Mouse (Mus musculus): ENCODE data around the gene Prpf8. TPM values are rescaled to one million over a fixed set of nuclear protein-coding genes. Genes with fewer than 3 reads are reported as not detected.

Prpf8 gene
- polyA plus RNA-seq, 1 experiment from 2014 or later: 77.5 TPM

GRCm38 (mm10) chr11:75461743-75462252 lies 24.8 kb upstream of the Prpf8 start:
- peak overlapping the region; percentile 74 for H3K27ac ChIP-seq
- H3K27me3 ChIP-seq (ENCODE audit: poor library complexity, severe bottlenecking): no peaks in the 10 kb centered on the region
- no peak for DNase-seq (ENCODE audit: extremely low spot score, low spot score)
- H3K4me3 ChIP-seq: peak overlapping the region; percentile 63
- WGBS: 1% methylated on average over 30 of the region's 30 CpGs
- peaks cover 19% of the 10 kb centered on the region for H3K36me3 ChIP-seq (replicated peaks)
- H3K4me1 ChIP-seq: peaks cover 39% of the 10 kb centered on the region
- 0 out of 2 replicates have a peak, but pooled peaks cover 2% of the 10 kb centered on the region for H3K9me3 ChIP-seq

GRCm38 (mm10) chr11:75462253-75462783 lies 24.3 kb upstream of the Prpf8 start:
- Histone ChIP-seq H3K36me3 (replicated peaks) (peaks cover 19% of the 10 kb centered on the region), H3K9me3 (0 out of 2 replicates have a peak, but pooled peaks cover 4% of the 10 kb centered on the region), H3K27ac (peak overlapping the region; percentile 74), H3K4me1 (peaks cover 40% of the 10 kb centered on the region), H3K27me3 (ENCODE audit: poor library complexity, severe bottlenecking) (no peaks in the 10 kb centered on the region), H3K4me3 (peak overlapping the region; percentile 63)
- peak; percentile 34 for DNase-seq (ENCODE audit: extremely low spot score, low spot score)
- 4% methylated on average over 16 of the region's 16 CpGs for WGBS

DNA sequence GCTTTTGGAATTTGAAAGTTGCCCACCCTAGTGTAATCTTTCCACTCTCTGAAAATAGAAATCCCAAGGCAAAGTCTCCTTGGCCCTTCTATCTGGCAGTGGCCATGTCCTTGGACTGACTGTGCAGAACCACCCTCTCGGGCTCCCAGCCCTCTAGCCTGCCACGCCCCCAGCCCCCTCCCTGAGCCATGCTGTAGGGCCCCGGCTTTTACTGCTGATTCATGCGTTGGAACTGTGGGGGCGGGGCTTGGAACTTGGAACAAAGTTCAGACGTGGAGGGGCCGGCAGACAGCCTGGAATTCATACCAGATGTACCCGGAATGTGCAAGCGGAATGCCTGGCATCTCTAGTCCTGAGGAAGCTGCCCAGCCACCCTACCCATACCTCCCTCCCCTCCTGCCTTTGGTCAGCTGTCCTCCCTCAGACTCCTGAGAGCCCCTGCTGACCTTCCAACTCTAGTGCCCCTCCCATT lies 23.7 kb upstream of the Prpf8 start:
- H3K36me3 ChIP-seq (replicated peaks): peaks cover 19% of the 10 kb centered on the region
- H3K4me3 ChIP-seq: peak overlapping the region; percentile 63
- H3K4me1 ChIP-seq: peaks cover 46% of the 10 kb centered on the region
- H3K9me3 ChIP-seq: 0 out of 2 replicates have a peak, but pooled peaks cover 4% of the 10 kb centered on the region
- no peaks in the 10 kb centered on the region for H3K27me3 ChIP-seq (ENCODE audit: poor library complexity, severe bottlenecking)
- DNase-seq (ENCODE audit: extremely low spot score, low spot score): peak; percentile 79
- WGBS: 8% methylated on average over 9 of the region's 9 CpGs
- peak overlapping the region; percentile 74 for H3K27ac ChIP-seq

- DNase-seq (ENCODE audit: extremely low spot score, low spot score): no peak
- Histone ChIP-seq H3K4me3 (peak overlapping the region; percentile 63; the same call in 1 of the 2 replicates), H3K36me3 (replicated peaks) (peaks cover 19% of the 10 kb centered on the region), H3K4me1 (peaks cover 53% of the 10 kb centered on the region), H3K27ac (peak overlapping the region; percentile 74), H3K9me3 (0 out of 2 replicates have a peak, but pooled peaks cover 4% of the 10 kb centered on the region), H3K27me3 (ENCODE audit: poor library complexity, severe bottlenecking) (peaks cover 5% of the 10 kb centered on the region; the same call in 1 of the 2 replicates)
- WGBS: 69% methylated on average over 4 of the region's 4 CpGs
Measured at GRCm38 (mm10) chr11:75463624-75464023, 23.0 kb upstream of the Prpf8 start.

GRCm38 (mm10) chr11:75464417-75464816 lies 22.2 kb upstream of the Prpf8 start:
- peaks cover 19% of the 10 kb centered on the region for H3K36me3 ChIP-seq (replicated peaks)
- peaks cover 47% of the 10 kb centered on the region for H3K4me1 ChIP-seq
- WGBS: 91% methylated on average over 6 of the region's 6 CpGs
- no peak overlapping the region for H3K27ac ChIP-seq
- DNase-seq (ENCODE audit: extremely low spot score, low spot score): no peak
- H3K27me3 ChIP-seq (ENCODE audit: poor library complexity, severe bottlenecking): peaks cover 12% of the 10 kb centered on the region; the same call in 1 of the 2 replicates
- no peak overlapping the region for H3K4me3 ChIP-seq
- 0 out of 2 replicates have a peak, but pooled peaks cover 4% of the 10 kb centered on the region for H3K9me3 ChIP-seq

DNA sequence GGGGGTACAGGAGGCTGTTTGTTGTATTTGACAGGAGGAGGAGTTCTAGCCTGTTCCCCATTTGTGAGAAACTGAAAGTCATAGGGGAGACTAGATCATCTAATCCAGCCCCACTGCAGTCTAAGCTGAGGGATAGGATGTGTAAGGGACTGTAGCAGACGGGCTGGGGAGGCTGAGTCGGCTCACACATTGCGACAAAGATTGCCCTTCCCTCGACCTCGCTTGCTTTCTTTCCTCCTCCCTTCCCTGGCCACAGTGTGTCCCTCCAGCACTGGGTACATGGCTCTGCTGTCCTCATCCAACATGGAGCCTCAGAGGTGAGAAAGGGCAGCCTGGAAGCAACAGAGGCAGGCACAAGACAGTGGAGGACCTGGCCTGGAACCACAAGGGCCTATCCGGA lies 21.6 kb upstream of the Prpf8 start:
- Histone ChIP-seq H3K9me3 (0 out of 2 replicates have a peak, but pooled peaks cover 4% of the 10 kb centered on the region), H3K27me3 (ENCODE audit: poor library complexity, severe bottlenecking) (peaks cover 14% of the 10 kb centered on the region; the same call in 1 of the 2 replicates), H3K4me1 (peaks cover 41% of the 10 kb centered on the region), H3K27ac (no peak overlapping the region), H3K36me3 (replicated peaks) (peaks cover 19% of the 10 kb centered on the region), H3K4me3 (no peak overlapping the region)
- WGBS: 90% methylated on average over 6 of the region's 6 CpGs
- DNase-seq (ENCODE audit: extremely low spot score, low spot score): no peak

- peaks cover 19% of the 10 kb centered on the region for H3K36me3 ChIP-seq (replicated peaks)
- H3K27me3 ChIP-seq (ENCODE audit: poor library complexity, severe bottlenecking): peaks cover 14% of the 10 kb centered on the region; the same call in 1 of the 2 replicates
- DNase-seq (ENCODE audit: extremely low spot score, low spot score): no peak
- no peak overlapping the region for H3K27ac ChIP-seq
- peaks cover 34% of the 10 kb centered on the region for H3K4me1 ChIP-seq
- 97% methylated on average over 4 of the region's 4 CpGs for WGBS
- no peak overlapping the region for H3K4me3 ChIP-seq
- H3K9me3 ChIP-seq: 0 out of 2 replicates have a peak, but pooled peaks cover 4% of the 10 kb centered on the region
Measured at GRCm38 (mm10) chr11:75466731-75467505, 19.7 kb upstream of the Prpf8 start.

DNA sequence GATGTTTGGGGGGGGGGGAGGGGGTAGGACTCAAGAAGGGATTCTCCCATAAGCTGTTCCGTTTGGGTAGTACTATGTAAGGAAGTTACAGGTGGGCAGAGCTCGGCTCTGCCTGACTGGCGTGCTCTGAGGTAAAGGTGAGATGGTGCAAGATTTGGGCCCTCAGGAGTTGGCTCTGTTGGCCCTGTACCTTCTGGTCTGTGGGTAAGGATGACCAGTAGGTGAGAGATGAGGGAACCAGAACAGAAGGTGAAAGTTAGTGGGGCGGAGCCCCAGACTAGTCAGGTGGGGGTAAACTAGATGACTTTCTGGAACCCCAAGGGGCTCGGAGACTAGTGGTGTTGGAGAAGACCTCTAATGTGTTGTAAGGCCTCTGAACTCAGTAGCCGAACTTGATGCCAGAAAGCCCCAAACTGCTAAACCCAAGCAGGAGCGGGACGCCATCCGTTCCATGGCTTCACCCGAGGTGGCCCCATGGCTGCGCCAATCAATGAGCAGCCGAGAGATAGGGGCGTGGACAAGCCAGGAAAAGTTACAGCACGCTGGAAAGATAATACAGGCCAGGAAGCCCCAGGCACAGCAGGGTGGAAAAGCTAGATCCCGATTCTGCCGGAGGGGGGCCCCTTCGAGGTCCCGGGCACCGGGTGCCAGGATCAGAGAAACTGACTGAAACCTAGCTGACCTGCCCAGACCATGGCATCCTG lies 19.0 kb upstream of the Prpf8 start:
- H3K4me1 ChIP-seq: peaks cover 26% of the 10 kb centered on the region
- peak overlapping the region; percentile 74 for H3K27ac ChIP-seq
- peaks cover 19% of the 10 kb centered on the region for H3K36me3 ChIP-seq (replicated peaks)
- DNase-seq (ENCODE audit: extremely low spot score, low spot score): peak; percentile 54
- H3K9me3 ChIP-seq: 0 out of 2 replicates have a peak, but pooled peaks cover 4% of the 10 kb centered on the region
- 19% methylated on average over 19 of the region's 19 CpGs for WGBS
- peak overlapping the region; percentile 52 for H3K4me3 ChIP-seq
- peaks cover 14% of the 10 kb centered on the region; the same call in 1 of the 2 replicates for H3K27me3 ChIP-seq (ENCODE audit: poor library complexity, severe bottlenecking)

GRCm38 (mm10) chr11:75468410-75468809 lies 18.2 kb upstream of the Prpf8 start:
- peaks cover 19% of the 10 kb centered on the region for H3K36me3 ChIP-seq (replicated peaks)
- H3K4me1 ChIP-seq: peaks cover 19% of the 10 kb centered on the region
- H3K4me3 ChIP-seq: peak overlapping the region; percentile 52
- no peak for DNase-seq (ENCODE audit: extremely low spot score, low spot score)
- H3K27ac ChIP-seq: peak overlapping the region; percentile 74
- WGBS: 65% methylated on average over 7 of the region's 7 CpGs
- H3K27me3 ChIP-seq (ENCODE audit: poor library complexity, severe bottlenecking): peaks cover 14% of the 10 kb centered on the region; the same call in 1 of the 2 replicates
- H3K9me3 ChIP-seq: 0 out of 2 replicates have a peak, but pooled peaks cover 4% of the 10 kb centered on the region

- WGBS: 93% methylated on average over 4 of the region's 4 CpGs
- Histone ChIP-seq H3K9me3 (0 out of 2 replicates have a peak, but pooled peaks cover 4% of the 10 kb centered on the region), H3K27me3 (ENCODE audit: poor library complexity, severe bottlenecking) (peaks cover 14% of the 10 kb centered on the region; the same call in 1 of the 2 replicates), H3K4me1 (peaks cover 14% of the 10 kb centered on the region), H3K27ac (no peak overlapping the region), H3K36me3 (replicated peaks) (peaks cover 19% of the 10 kb centered on the region), H3K4me3 (no peak overlapping the region)
- no peak for DNase-seq (ENCODE audit: extremely low spot score, low spot score)
Measured at GRCm38 (mm10) chr11:75469261-75469660, 17.4 kb upstream of the Prpf8 start.

DNA sequence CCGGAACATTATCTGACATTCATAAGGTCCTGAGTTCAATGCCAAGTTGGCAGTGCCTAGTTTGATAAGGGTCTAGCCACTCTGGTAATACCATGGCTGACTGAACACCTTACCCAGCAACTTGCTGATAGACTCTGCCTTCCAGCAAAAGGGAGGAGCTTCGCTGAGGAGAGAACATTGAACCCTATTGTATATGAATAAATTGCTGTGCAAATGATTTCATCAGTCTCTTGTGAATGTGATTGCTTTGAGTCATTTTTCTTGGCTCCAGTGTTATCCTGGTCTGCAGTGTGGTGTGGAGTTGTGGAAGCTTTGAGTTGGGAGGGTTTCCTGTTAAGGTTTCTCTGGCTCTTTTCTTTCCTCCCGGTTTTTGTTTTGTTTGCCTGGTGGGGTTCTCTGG lies 15.9 kb upstream of the Prpf8 start:
- no peak overlapping the region for H3K27ac ChIP-seq
- 0 out of 2 replicates have a peak, but pooled peaks cover 4% of the 10 kb centered on the region for H3K9me3 ChIP-seq
- WGBS: 90% methylated on average over 3 of the region's 3 CpGs
- no peak overlapping the region for H3K4me3 ChIP-seq
- H3K4me1 ChIP-seq: peaks cover 14% of the 10 kb centered on the region
- no peak for DNase-seq (ENCODE audit: extremely low spot score, low spot score)
- H3K36me3 ChIP-seq (replicated peaks): peaks cover 7% of the 10 kb centered on the region
- peaks cover 14% of the 10 kb centered on the region; the same call in 1 of the 2 replicates for H3K27me3 ChIP-seq (ENCODE audit: poor library complexity, severe bottlenecking)

DNA sequence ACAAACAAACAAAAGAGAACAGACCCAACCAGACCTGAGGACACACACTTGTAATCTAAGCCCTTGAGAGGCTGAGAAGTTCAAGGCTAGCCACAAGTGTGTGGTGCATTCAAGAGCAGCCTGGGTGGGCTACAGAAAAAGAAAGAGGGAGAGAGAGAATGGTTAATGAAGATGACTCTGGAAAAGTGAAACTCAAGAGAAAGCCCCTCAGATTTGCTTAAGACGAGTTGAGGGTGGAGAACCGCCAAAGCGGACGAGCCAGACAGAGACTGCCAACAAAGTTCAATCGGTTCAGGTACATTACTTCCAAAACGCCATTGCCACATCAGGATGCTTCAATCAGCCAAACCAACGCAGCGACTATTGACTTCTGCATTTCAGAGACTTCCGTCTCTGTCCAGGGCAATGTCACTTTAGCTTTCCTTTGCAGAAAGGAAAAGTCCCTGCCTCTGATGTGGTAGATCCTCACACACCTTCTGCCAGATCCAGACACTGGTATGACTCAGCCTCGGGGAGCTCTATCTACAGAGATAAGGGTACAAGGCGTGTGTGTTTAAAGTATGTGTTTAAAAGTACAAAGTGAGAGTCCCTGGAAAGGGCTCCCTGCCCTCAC lies 14.0 kb upstream of the Prpf8 start:
- WGBS: 90% methylated on average over 11 of the region's 11 CpGs
- no peaks in the 10 kb centered on the region for H3K9me3 ChIP-seq
- H3K4me3 ChIP-seq: no peak overlapping the region
- H3K27me3 ChIP-seq (ENCODE audit: poor library complexity, severe bottlenecking): peaks cover 14% of the 10 kb centered on the region; the same call in 1 of the 2 replicates
- DNase-seq (ENCODE audit: extremely low spot score, low spot score): no peak
- no peak overlapping the region for H3K27ac ChIP-seq
- H3K4me1 ChIP-seq: peaks cover 10% of the 10 kb centered on the region
- no peaks in the 10 kb centered on the region for H3K36me3 ChIP-seq (replicated peaks)
